Mouse (Mus musculus) spleen, postnatal 10 days (tissue): ENCODE data around the gene Gnaz.
A peak's percentile ranks its signal among the peaks of the same experiment; 100 is the strongest.

ENCODE experiments used
- DNase-seq, 2 experiments: peaks; one replicate each; pipeline ENCODE4 v3.0.0; 2021 to 2022; ENCODE audit warnings: low spot score in 2 of 2

Gnaz gene

DNA sequence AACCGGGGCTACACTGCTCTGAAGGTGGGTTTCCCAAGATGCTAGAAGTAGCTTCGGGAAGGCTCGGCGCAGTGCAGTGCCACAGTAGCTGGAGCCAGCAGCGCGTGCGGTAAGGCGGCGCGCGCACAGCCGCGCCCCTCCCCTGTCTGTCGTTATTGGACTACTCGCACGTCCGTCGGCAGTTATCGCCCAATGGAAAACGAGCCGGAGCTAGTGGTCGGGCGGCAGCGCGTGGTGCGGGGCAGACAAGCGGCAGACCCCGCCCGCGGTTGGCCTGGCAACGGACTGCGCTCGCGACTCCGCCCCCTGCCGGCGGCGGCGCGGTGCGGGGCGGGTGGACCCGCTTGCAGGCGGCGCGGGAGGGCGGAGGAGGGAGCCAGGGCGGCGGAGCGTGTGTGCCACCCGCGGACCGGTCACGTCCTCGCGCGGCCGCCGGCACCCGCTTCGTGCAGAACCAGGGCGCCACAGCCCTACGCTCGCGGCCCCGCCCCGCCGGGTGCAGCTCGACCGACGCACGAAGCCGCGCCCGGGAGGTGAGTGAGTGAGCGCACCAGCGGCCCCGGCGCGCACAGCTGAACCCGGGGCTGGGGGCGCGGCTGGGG, at the start of gene Gnaz:
Gene Gnaz, plus strand, starts transcription at position 328 of the 602 bp plus-strand sequence.
- DNase-seq: peak; percentile 58 to 85

DNA sequence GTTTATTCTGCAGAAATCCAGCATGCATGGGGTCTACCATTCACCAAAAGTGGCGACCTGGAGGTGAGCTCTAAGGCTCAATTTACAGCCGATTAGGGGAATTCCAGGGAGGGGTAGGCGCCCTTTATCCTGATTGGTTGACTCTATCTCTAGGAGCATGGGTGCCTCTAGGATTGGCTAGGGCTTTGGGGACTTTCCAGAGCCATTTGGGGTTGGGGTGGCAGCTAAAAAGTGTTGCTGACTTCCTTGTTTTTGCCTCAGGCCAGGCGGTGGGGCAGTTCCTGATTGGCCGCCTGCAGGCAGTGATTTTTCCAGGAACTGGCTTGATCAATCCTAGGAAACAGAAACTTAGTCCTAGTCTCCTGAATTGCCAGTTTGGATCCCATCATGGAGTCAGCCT, 47.7 kb upstream of the Gnaz start:
- no peak for DNase-seq

DNA sequence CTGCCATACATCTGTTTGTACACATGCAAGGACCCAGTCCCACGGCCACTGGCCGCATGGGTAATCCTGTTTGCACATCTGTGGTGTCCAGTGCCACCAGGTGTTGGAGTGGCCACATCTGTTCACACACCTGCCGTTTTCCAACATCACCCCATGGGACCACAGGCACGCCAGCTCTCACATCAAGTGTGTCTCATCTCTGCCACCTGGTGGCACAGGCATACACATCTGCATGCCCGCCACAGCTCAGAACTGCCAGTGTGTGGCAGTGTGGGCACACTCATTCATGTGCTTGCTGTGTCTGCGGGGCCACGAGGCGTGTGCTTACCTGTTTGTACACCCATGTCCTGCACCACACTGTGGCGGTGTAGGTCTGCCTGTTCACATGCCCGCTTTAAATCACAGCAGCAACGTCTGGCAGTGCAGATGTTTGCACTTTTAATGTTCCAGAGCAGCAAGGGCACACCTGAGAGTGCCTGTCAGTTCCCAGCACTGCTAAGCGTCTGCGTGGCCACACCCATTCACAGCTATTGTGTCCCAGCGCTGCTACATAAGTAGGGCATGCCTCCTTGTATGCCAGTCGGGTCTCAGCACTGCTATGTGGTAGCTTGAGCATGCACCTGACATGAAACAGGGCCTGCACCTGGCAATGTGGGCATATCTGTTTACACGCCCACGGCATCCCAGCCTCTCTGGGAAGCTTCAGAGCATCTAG, 46.0 kb upstream of the Gnaz start:
- peak in 1 of 2 experiments; percentile 47 for DNase-seq

DNA sequence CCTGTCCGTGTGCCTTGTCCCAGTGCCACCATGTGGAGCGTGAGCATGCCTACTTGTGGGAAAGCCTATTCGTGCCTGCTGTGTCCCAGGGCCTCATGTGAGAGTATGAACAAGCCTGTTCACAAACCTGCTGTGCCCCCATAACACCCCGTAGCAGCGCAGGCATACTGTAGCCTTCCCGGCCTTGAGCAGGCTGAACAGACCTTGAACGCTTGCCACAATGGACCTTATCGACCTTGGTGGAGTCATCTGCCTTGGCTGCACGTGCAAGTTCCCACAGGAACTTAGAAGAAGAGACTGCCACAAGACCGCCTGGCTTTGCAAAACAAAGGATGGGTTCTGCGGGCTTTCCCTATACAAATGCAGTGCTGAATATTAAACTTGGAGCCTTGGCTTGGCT, 45.4 kb upstream of the Gnaz start:
- DNase-seq: no peak

DNA sequence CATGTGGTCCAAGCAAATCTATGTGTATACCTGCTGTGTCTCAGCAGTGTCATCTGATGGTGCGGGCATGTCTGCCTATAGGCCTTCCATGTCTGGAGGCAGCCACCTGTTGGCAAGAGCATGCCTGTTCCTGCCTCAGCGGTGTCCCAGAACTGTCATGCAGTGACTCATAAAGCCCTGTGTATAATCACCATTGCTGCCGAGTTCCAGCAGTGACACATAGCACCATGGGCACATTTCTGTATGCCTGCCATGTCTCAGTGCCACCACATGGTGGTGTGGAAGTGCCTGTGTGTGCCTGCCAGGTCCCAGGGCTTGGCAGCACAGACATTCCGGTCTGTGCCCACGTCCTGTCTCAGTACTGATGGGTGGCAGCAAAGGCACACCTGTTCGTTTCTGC, 44.2 kb upstream of the Gnaz start:
- DNase-seq: no peak

DNA sequence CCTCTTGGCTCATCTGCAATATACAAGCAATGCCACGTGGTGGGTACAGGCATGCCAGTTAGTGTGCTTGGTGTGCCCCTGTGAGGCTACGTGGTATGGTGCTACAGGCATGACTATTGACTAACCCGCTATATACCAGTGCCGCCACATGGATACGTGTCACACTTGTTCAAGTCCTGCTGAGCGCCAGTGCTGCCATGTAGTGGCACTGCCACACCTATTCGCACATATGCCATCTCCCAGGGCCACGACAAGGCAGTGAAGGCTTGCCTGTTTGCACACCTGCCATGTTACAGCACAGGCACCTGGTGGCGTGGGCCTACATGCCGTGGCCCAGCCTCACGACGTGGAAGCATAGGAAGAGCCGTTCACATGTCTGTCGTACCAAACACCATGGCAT, 42.7 kb upstream of the Gnaz start:
- no peak for DNase-seq

DNA sequence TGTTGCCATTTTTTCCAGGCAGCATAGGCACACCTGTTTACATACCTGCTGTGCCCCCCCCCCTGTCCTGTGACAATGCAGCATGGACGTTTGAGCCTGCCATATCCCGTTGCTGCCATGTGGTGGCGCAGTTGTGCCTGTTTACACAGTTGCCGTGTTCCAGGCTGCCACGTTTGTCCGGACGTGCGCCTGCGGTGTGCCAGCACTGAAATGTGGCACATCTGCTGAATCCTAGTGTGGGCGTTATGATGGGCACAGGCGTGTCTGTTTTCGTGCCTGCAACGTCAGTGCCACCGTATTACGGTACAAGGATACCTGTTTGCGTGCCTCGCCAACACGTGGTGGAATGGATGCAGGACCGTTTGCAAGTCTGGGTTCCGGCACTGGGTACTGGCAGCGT, 41.7 kb upstream of the Gnaz start:
- peak in 1 of 2 experiments; percentile 56 for DNase-seq

DNA sequence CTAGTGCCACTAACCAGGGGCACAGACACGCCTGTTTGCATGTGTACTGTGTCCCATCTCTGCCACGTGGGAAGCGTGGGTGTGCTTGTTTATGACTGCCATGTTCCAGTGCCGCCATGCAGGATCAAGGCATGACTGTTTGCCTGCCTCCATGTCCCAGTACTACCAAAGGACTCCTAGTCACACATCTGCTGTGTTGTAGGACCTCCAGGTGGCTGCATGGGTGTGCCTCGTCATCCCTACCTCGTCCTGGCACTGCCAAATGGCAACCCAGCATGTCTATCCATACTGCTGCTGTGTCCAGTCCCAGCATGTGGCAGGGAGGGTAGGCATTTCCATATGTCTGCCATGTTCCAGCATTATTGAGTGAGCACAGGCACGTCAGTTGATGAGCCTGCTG, 38.7 kb upstream of the Gnaz start:
- DNase-seq: no peak

DNA sequence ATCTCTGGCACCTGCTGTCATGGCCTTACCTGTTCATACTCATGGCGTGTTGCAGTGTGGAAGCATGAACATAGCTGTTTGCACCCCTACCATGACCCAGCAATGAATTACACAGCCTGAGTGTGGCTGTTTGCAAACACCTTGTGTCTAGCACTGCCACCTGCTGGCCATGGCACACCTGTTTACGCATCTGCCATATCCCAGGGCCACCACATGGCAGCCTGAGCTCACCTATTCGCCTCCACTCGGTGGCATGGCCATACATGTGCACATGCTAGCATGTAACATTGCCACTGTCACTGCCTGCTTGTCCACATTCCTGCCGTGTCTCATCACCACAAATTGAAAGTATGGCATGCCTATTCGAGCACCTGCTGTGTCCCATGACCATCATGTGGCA, 37.4 kb upstream of the Gnaz start:
- peak in 1 of 2 experiments; percentile 44 for DNase-seq

DNA sequence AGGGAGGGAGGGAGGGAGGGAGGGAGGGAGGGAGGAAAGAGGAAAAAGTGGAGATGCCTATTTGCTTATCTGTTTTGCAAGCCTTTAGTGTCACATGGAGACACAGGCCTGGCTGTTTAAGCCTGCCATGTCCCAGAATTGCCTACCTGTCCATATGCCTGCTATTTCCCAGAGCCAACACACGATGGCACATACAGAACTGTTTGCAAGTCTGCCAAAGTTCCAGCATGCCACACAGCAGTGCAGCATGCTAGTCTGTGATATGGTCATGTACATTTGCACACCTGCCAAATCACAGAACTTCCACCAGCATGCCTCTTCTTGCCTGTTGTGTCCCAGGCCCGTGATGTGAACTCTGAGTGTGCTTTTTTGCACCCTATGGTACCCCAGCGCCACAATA, 36.4 kb upstream of the Gnaz start:
- DNase-seq: no peak

DNA sequence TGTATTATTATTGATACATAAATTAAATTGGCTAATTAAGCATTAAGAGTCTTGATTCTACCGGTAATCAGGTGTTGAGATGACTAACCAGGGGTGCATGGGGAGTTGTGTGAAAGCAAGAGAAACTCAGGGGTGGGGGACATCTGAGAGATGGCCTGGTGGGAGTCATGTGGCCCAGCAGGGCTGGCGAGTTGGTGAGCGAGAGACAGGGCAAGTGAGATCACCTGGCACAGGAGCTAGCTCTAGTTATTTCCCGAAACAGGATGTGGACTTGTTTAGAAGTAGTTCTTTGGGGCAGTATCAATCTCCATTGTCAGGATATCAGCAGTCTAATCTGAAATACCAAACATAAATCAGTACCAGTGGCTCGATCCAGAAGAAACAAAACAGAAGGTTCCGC, 35.3 kb upstream of the Gnaz start:
- no peak for DNase-seq

DNA sequence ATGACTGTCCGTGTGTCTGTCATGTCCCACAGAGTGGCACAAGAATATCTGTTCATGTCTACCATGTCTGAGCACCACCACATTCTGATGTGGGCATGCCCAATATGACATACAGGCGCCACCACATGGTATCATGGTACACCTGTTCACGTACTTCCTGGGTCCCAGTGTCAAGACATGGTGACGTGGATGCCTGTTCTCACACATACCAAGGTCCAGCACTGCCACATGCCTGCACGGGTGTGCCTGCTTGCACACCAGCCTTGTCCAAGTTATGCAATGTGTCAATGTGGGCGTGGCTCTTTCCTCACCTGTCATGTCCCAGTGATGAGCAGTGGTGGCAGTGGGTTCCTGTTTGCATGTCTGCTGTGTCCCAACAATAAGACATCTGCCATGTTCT, 34.5 kb upstream of the Gnaz start:
- no peak for DNase-seq

DNA sequence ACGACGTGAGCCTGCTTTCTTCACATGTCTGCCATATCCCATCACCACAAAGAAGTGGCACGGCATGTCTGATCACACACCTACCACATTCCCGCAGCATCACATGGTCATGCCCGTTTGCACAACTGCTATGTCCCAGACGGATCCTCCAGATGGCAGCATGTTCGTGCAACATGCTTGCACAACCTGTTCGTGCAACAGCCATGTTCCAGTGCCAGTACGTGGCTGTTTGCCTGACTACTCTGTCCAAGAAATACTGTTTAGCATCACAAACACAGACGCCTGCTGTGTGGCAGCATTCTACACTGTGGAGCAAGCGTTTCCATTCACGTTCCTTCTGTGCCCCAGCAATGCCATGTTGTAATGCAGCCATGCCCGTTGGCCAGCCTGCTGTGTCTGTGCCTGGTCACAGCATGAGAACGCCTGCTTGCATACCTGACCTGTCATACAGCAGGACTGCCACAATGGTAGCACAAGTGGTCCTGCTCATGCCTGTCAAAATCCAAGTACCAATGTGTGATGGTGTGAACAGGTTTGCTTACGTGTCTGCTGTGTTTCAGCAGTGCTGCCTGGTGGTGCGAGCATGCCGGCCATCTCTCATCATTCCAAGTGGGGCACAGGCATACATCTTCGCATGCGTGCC, 33.3 kb upstream of the Gnaz start:
- DNase-seq: no peak

DNA sequence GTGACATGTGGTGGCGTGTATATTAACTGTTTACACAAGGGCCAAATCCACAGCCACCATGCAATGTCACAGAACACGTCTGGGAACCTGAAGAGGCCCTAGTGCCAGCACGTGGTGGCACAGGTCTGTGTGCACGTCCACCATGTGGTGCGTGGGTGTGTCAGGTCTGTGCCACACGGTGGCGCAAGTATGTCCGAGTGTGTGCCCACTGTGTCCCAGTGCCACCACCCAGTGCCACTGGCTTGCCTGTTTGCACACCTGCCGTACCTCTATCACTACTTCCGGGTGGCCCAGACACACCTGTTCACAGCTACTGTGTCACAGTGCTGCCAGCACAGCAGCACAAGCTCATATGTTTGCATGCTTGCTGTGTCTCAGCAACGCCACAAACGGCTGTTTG, 32.5 kb upstream of the Gnaz start:
- DNase-seq: no peak

DNA sequence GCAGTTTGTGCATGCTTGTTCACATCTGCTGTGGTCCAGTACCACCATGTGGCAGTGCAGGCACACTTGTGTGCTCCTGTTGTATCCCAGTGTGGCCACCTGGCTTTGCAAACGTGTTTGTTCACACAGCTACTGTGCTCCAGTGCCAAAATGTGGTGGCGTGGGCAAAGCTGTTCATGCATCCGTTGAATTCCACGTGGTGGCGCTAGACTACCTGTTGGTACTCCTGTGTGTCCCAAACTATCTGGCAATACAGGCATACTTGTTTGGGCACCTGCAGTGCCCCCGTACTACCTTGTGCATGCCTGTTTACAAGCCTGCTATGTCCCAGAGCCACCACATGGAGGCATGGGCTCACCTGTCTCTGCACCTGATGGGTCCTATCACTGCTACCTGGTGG, 32.0 kb upstream of the Gnaz start:
- DNase-seq: peak in 1 of 2 experiments; percentile 45

DNA sequence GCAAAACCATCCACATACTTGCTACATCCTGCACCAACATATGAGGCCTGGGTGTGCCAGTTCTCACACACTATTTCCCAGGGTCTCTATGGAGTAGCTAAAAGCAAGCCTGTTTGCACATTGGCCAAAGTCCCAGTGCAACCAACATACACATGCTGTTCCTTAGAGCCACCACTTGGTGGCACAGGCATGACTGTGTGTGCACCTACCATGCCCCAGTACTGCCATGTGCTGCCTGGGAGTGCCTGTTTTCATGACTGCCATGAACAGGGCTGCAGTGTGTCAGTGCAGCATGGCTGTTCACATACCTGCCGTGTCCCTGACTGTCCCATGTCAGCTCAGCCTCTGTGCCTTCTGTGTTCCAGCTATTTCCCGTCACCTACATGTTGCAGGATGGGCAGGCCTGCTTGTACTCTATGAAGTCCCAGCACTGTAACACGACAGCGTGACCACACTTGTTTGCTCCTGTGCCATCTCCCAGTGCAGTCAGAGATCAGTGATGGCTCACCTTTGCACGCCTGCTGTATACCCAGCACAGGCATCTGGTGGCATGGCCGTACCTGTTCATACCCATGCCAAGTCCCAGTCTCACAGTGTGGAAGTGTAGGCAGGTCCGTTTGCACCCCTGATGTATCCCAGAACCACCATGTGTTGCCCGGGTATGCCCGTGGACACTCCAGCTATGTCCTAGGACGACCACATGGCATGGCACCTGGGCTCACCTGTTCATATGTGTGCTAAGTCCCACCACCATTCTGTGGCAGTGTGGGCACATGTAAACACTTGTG, 29.8 kb upstream of the Gnaz start:
- peak in 1 of 2 experiments; percentile 27 for DNase-seq

DNA sequence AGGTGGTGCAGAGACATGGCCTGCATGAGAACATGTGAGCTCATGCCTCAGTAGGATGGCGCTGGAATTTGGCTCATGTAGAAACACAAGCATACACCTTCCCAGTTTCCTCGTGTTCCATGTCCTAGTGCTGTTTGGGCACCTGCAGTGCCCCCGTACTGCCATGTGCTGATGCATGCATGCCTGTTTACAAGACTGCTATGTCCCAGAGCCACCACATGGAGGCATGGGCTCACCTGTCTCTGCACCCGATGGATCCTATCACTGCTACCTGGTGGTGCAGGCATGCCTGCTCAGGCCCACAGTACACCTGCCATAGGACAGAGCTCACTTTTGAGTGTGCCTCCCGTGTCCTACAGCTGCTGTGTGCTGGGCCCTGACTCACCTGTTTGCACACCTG, 28.6 kb upstream of the Gnaz start:
- no peak for DNase-seq

DNA sequence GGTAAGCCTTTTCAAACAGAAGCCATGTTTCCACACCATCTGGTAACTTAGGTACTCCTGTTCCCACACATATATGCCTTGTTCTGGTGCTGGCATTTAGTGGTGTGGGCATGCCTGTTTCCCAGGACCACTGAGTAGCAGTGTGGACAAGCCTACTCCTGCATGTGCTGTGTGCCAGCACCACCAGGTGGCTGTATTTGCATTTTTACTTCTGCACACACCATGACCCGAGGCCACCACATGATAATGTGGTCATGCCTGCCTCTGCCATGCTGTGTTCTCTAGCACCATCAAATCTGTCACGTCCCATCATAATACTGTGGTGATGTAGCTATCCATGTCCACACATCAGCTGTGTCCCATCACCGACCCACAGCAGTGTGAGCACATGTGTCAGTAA, 27.7 kb upstream of the Gnaz start:
- no peak for DNase-seq

DNA sequence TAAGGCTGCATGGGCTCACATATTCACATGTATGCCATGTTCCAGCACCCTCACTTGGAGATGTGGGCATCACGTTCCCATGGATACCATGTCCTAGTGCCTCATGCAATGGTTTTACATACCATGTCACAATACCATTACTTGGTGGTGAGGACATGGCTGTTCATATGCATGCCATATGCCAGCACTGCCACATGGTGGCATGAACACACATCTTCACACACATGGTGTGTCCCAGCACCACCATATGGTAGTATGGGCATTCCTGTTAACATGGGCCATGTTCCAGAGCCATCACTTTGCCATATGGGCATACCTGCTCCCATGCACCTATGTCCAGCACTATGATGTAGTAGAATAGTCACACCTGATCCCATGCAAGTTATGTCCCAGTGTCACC, 26.2 kb upstream of the Gnaz start:
- no peak for DNase-seq

DNA sequence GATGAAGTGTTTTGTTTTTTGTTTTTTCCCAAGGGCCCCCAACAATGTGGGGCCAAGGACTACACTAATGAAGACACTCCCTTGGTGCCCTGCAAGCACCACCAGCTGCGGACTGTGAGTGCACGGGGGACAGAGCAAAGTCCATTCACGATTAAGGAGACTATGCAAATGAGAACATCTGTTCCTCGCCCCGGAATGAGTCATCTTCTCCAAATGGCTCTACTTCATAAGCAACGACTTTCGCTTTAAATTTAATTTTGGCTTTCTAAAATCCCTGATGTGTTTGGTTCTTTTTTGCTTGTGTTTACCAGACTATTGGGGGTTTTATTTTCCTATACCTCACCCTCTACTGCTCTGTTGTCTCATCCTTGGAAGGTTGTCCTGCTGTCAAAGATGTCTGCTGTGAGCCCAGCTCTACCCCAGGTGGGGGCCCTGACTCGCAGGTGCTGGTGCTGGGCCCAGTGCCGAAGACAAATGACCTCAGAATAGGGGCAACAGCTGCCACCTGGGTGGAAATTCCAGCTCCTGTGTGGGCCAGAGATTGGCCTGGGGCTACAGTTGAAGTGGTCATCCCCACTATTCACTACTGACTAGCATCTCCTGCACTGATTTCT, 14.0 kb upstream of the Gnaz start:
- DNase-seq: no peak

DNA sequence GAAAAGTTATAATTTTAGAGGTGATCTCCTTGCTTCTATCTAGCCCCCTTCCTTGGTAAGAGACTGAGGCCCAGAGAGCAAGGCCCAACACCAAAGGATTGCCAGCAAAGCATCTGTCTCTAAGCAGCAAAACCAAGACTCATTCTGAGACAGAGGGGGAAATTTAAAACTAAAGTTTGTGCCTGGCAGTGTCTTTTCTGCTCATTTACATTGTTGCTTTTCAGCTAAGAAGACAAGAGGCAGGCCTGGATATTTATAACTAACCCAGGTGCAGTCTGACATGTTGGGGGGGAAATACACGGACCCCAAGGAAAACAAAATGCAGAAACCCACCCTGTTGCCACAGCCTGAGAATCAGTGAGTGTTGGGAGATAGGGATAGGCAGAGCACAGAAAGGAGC, 2.6 kb upstream of the Gnaz start:
- DNase-seq: no peak

DNA sequence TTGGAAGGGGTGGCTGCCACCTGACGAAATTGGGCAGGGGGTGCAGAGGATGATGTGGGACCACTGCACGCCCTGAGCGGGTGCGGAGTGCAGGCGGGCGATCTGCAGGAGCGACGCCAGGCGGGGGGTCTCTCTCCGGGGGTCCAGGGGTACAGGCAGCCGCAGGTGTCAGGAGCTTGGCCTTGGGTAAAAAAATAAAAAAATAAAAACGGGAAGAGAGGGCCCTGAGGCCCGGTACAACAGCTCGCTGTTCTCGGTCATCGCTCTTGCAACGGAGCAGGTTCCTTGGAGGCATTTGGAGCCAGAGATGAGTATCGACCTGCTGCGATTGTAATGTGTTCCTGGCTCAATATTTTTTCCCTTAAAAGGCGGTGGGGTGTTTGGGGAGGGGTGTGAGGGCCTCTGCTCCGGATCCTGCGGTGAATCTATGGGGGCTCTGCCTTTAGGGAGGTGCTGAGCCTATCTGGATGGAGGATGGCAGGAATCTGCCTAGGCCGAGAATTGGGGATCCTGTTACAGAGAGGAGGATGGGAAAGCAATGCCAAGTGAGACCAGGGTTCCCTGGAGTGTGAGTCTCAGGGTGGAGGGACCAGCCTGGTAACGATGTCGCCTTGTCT, 782 bp downstream of the Gnaz start:
- no peak for DNase-seq
